Mouse (Mus musculus): ENCODE measurements at regions not wholly inside any gene's neighbourhood (a gene's known extent, or its start where the extent isn't known, plus 50 kb on each side); places are given as distances from the start of the nearest gene placed in this dataset.

DNA sequence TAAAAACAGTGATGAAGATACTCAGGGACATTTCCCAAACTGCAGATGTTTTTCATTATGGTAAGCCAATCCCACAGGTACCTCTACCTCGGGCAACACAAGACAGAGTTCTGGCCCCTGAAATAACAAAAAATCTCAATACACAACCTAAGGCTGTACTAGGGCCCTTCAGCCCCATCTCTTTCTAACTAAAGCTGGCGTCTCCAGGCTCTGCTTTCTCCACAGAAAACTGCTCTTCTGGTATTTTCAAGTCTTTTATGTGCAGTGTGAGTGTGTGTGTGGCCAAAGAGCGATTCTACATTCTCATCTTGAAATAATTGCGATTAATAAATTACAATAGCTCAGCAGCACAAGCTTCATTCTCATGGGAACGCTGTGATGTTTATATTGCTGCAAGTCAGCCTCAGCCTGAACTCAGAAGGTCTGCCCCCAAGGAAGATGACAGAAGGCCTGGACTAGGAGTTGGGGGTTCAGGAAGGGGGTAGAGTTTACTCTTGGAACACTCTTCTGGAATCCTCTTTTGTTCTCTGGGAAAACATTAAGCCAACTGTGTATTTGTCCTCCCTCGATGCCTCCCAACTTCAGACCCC, 173.5 kb downstream of the Nuf2 start:
- no peak for TF ChIP-seq CTCF (IDR thresholded peaks at IDR 0.05; ENCODE audit: extremely low read depth, insufficient read depth, low read length)
- TF ChIP-seq POLR2A (IDR thresholded peaks at IDR 0.05; ENCODE audit: extremely low read depth, insufficient read depth, low read length), result no peak
